Mouse (Mus musculus): ENCODE measurements around the gene Cenph.
"Not testable (repeated sequence)": the region's sequence is repeated elsewhere in the genome, so short reads cannot be mapped to it uniquely, and the experiment has no call there.

The Cenph gene

DNA sequence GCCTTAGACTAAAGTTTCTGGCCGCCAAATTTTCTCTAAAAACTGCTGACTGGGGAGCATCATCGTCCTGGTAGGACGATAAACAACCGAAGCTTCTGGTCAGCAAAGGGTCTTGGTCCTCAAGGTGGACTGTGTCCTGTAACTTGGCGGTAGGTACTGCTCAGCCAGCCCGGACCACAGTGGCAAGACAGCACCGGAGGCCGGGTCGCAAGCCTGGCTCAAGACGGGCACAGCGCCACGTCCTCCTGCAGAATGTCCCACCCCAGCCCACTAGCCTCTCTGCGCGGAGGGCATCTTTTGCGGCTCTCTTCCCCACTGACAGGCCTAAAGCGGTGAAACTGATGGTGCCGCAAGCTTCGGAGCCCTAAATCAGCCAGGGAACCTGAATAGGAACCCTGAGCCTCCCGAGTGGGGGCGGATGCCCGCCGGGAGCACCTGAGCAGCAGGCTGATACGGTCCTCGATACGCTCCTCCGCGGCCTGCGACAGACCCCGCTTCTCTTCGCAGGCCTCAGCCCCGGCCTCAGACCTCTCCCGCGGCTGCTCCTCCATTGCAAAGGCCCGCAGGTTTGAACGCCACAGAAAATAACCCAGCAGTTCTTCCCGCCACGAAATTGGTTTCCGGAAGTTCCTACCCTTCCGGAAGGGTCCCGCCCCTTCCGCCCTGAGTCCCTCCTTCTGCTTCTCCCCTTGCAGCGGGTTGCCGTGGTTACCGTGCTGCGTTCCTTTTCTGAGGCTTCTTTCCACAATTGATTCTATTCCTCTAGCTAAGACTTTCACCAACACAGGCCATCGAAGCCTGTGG is at the start of gene Cenph:
Gene Cenph, minus strand, starts transcription at position 648 of the 804 bp plus-strand sequence.
- DNase-seq (ENCODE audit: low read depth) = peak; percentile 92

DNA sequence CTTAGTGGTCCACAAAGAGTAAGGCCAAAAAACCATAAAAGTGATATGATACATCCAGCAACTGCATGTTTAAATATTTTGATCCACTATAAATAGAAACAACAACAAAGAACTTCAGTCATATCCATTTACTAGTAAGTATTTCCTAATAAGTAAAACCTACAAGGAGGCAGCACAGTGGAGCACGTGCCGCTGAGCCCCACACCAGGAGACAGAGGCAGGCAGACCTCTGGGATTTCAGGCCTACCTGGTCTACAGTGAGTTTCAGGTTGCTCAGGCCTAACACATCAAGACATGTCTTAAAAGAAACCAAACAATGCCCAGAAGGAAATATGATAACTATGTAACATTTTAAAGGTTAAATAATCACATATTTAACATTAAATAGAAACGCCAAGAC is 49.2 kb upstream of the Cenph start:
- no peak for DNase-seq (ENCODE audit: low read depth)

DNA sequence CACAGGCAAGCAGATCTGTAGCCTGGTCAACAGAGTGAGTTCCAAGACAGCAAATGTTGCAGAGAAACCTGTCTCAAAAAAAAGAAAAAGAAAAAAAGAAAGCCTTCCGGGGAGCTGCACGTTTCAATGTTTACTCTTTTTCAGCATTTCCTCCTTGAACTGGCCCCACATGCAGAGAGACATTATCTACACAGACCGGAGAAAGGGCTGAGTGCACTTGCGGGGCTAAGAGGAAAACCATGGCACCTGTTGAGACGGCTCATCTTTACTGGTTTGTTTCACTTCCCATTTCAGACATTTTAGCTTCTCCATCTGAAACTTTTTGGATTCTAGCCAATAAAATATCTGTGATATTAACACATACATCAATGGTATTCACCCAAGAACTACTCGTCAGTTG is 48.6 kb upstream of the Cenph start:
- no peak for DNase-seq (ENCODE audit: low read depth)

DNA sequence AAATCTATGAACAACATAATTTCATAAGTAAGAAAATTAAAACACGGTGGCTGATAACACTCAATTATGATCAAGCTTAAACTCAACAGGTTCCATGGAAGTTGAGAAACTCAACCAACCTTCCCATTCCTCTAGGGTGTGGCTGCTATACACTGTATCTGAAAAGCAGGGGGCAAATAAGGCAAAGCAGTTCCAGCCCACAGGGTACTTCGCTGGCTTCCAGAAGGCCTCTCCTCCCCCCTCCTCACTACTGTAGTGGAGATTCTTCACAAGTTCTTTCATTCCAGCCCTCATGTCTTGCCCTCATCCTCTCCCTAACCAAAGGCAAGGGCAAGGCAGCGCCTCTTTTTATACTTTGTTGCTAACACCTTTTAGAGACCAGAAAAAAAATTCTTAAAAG is 48.2 kb upstream of the Cenph start:
- DNase-seq (ENCODE audit: low read depth) = no peak

DNA sequence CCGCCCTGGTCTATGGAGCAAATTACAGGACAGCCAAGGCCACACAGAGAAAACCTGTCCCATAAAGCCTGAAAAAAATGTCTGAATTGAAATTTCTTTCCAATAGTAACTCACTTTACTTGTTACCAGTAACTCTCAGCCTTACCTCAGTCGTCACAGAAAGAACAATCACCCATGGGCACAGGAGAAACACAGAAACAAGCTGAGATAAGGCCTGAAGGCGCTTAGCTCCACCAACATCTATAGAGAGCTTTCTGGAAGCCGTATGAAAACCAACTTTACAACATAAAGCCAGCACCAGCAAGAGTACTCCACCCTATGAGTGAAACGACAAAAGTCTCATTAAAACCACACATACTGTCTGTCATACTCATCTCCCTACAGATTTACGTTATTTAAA is 38.8 kb upstream of the Cenph start:
- no peak for DNase-seq (ENCODE audit: low read depth)

DNA sequence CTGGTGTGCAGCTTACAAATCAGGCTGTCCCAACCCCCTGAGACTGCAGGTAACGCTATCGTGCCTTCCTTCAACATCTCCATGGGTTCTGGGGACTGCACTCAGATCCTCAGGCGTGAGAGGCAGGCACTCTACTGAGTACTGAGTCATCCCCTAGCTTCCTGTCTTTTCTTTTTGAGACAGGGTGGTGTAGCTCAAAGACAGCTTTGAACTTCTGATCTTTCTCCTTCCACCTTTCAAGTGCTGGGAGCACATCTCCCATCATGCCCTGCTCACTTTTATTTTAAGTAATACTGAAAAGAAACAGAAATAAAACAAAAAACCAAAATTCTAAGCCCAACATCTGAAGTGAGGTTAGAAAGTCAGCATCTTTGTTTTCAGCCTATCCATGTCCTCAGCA is 30.1 kb upstream of the Cenph start:
- DNase-seq (ENCODE audit: low read depth) = peak; percentile 59

DNA sequence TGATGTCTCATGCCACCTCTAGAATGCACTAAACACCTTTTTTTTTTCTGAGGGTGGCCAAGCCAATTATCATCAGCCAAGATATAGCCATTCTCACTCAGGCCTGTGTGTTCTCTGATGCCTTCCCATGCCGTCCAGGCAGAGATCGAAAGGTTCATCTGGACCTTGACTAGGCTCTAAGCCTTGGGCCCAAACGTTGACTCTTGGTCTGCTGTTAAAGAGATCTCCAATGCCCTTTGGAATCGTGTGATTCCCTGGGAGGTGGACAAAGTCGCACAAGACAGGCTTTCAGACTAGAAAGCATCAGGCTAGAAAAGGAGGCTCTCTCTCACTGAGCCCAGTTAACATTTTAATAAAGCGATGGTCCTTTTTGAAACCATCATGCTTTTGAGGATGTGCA is 21.5 kb upstream of the Cenph start:
- DNase-seq (ENCODE audit: low read depth) = no peak

DNA sequence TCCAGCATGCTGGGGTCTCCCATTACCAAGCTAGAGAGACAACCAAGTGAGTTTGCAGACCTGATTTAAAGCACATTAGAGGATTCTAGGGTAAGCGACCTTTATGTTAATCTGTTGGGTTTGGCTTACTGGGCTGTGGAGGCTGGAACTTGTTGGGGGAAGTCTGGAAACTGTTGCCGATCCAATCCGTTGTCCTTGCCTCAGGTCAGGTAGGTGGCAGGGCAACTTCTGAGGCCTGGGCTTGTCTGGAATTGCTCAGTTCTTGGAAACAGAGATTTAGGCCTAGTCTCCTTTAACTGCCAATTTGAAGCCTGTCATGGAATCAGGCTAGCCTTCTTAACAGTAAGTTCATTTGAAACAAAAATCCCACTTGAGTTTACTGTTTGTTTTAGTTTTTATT is 13.4 kb upstream of the Cenph start:
- no peak for DNase-seq (ENCODE audit: low read depth)

DNA sequence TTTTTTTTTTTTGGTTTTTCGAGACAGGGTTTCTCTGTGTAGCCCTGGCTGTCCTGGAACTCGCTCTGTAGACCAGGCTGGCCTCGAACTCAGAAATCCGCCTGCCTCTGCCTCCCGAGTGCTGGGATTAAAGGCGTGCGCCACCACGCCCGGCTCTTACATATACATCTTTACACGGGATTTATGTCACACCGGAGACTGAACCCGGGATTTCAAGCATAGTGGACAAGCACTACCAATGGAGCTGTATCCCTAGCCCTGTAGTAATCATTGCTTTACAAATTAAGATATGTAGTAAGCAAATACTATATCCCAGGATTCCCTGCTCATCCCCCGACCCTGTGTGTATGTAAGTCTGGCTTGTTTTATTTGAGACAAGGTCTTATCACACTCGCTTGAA is 12.4 kb upstream of the Cenph start:
- not testable (repeated sequence) for DNase-seq (ENCODE audit: low read depth)

DNA sequence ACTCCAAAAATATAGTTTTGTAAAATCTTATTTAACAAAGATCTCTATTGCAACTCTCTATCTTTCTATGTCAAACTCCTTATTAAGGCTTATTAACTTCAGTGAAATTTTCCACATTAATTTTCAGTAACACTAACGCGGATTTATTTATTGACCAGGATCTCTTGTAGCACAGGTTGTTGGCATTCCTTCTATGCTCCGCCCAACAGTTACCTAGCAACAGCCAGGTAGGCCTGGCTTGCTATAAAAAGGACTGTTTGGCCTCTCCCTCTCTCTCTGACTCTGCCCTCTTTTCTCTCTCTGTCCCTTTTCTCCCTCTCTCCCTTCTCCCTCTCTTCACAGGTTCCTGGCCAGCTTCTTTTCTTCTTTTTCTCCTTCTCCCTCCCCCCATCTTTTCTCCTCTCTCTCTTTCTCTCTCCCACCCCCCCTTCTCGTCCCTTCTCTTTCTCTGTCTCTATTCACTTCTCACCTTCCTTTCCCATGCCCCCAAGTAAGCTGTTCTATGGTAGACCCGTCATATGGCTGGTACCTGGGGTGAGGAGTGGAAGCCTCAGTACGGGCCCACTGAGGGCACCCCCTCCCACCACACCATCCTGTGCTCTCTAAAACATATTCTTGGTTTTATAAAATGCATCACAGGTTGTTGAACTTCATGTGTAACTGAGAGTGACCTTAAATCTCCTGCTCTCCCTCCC is 11.8 kb upstream of the Cenph start:
- no peak for DNase-seq (ENCODE audit: low read depth)

DNA sequence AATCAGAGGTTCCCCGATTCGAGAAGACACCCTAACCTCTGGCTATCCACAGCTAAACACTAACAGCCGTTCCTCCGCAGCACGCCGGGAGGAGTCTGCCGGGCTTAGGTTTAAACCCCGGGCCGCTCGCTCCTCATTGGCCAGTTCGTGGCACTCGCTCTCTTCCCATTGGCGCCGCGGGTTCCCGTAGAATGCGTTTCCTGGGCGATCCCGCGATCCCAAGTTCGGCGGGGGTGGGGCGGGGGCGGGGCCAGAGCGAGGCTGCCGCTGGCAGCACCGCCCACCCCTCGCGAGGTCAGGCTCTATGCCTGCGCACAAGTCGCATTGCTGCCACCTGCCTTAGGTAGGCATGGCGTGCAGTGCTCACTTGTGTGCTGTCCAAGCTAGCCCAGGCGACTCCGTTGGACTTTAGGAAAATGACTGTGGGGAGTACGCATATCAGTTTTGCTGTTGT is 10.7 kb upstream of the Cenph start, which contains the start of gene Ccnb1:
Gene Ccnb1, minus strand, starts transcription at position 157 of the 454 bp plus-strand sequence.
- DNase-seq (ENCODE audit: low read depth) = peak; percentile 92

DNA sequence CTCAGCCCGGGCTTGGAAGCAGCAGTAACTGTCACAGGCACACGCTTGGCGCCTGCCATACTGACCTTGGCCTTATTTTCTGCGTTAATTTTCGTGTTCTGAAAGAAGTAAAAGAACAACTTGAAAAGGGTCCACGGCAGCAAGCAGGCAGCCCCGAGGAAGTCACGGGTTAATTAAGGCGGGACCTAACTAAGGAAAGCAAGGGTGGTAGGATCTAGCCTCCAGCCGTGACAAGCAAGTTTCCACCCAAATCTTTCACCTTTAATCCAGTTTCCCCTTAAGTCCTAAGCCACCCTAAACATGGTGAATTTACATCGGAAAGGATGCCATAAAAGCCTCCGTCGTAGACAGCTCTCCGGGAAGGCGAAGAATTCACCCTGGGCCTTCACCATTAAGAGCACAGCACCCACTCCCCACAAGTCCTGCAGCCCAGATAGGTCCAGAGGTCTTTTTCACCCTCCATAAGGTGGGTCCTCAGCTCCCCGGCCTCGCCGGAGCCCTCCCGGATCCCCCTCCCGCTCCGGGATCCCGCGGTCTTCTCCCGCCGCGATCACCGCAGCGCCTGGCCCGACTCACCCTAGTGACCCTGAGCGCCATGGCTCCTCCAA is 10.2 kb upstream of the Cenph start:
- peak; percentile 45 for DNase-seq (ENCODE audit: low read depth)

DNA sequence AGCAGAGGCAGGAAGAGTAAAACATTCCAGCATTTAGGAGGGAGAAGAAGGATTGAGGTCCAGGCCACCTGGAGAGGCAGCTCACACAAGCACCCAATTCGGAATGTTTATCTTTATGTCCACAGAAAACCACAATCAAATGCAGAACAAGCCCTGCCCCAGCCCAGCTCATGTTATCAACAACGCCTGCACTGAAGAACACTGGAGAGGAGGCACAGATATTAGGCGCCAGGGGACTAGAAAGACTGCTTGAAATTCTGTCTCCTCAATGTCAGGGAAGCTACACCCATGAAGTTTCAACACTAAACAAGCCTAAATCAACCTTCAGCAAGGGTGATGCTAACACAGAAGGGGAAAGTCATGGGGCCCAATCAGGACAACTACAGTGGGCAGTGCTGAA is 1.8 kb upstream of the Cenph start:
- no peak for DNase-seq (ENCODE audit: low read depth)

DNA sequence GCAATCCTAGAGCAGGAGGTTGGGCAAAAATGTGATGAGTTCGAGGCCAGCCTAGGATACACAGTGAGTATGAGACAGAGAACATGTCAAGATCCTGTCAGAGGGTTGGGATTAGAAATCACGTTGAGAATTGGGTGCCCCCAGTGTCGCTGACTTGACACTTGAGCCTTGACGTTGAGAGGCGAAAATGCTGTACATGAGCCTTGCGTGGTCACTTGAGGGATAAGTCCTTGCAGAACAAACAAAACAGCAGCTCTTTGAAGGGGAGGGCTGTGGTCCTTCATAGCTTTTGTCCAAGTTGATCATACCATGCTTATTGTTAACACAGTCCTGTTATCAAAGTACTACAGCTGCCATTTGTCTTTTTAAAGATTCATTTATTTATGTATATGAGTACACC is 1.0 kb upstream of the Cenph start:
- no peak for DNase-seq (ENCODE audit: low read depth)

DNA sequence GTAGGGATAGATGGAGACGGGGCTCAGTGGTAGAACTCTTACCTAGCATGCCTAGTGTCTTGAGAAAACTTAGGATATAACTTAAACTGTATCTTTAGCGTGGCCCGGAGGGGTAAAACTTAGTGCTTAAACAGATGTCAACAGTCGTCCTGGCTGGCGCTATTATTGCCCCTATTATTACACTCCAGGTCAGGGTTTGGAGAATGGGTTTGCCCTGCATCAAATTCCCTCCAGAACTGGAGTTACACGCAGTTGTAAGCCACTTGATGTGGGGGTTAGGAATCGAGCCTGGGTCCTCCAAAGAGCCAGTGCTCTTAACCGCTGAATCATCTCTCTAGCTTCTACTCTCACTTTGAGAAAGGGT is 339 bp upstream of the Cenph start:
- DNase-seq (ENCODE audit: low read depth) = no peak

DNA sequence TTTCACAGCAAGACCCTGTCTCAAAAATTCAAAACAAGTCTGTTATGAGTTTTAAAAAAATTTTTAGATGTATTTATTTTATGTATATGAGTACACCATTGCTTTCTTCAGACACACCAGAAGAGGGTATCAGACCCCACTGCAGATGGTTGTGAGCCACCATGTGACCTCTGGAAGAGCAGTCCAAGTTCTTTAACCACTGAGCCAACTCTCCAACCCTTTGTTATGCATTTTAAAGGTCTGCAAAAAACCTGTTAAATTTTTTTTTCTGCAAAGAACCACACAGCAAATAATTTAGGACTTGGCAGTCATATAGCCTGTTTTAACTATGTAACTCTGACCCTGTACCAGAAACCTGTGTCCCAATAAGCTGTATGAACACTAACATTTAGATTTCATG is 995 bp downstream of the Cenph start:
- DNase-seq (ENCODE audit: low read depth) = no peak

DNA sequence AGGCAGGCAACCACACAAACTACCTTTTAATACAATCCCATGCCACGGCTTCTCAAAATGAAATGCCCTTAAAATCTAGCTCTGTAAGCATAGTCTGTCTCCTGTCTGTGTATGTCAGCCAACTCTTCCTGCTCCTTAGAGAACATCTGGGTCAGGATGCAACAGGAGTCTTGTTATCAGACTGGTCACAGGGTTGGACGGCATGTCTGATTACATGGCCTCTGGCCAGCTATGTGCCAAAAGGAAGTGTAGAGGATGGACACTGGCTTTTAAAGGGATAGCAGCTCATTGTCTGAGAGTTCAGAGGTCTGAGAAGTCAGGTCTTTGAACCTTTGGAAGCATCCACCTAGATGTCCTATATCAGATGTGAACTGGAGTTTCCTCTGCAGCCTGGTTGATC is 20.4 kb downstream of the Cenph start:
- DNase-seq (ENCODE audit: low read depth) = no peak

DNA sequence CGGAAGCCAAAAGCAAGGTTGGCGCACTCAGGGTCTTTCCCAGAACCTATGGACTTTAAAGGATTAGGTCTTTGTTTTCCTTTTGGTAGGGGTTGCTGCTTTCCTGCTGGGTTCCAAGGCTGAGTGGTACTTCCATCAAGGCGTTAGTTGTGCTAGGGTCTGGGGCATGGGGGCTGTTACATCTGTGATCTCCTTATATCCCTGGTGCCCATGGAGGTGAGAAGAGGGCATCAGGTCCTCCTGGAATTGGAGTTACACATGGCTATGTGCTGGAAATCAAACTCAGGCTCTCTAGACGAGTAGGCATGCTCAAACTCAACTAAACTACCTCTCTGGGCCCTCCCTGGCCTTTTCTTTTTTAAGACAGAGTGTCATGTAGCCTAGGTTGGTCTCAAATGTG is 21.5 kb downstream of the Cenph start:
- no peak for DNase-seq (ENCODE audit: low read depth)

DNA sequence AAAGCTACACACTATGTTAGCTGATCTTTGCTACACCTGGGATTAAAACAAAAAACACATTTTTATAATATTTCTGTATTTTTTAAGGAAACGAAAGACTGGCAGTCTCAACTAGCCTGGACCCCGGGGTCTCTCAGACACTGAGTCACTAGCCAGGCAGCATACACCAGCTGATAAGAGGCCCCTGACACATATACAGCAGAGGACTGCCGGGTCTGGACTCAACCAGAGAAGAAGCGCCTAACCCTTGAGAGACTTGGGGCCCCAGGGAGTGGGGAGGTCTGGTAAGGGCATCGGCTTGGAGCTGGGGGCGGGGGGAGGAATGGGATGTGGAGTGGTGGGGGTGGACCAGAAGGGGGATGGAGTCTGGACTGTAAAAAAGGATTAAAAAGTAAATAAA is 22.7 kb downstream of the Cenph start:
- no peak for DNase-seq (ENCODE audit: low read depth)

DNA sequence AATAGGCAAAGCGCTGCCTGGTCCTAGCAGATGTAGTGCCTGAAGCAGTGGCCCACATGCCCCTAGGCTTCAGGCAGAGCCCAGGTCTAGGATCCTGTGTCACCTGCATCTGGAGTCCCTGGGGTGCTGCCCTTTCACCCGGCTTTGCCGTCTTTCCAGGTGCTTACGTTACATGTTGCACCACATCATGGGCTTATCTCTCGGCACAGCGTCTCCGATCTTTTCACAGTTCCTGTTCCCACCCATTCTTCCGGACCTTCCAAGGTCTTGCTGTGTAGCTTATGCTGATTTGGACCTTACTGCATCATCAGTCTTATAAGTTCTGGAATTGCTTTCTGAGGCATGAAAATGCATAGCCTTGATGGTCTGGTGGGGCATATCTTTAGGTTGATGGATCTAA is 23.2 kb downstream of the Cenph start:
- no peak for DNase-seq (ENCODE audit: low read depth)

DNA sequence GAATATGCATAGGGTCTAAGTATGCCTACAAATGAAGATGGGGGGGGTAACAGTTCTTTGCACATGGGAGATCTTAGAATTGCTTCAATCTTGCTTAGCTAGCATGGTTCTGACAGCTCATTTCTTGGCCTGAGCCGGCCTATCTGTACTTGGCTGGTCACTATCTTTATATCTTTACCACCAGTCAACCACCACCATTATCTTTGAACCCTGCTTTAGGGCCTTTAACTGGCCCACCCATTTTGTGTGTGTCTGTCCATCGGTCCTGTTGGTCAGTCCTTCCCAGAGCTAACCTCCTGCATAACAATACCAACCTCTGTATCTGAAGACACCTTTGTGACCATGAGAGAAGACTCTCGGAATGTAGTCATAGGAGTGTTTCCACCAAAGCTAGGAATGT is 24.3 kb downstream of the Cenph start:
- DNase-seq (ENCODE audit: low read depth) = no peak

DNA sequence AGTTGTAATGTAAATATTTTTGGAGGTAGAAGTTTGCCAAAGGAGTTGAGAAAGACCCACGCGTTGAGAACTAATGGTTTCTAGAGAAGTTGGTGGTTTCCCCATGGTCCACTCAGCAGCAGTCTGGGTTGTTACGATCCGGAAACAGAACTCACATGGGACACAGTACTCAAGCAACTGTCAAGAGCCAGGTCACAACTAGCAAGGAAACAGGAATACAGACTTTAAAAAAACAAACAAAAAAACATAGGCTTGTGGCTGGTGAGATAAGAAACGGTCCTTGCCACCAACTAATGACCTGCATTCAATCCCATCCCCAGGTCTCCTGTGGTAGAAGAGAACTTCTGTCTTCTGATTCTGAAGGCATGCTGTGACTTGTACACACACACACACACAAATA is 24.9 kb downstream of the Cenph start:
- DNase-seq (ENCODE audit: low read depth) = no peak

DNA sequence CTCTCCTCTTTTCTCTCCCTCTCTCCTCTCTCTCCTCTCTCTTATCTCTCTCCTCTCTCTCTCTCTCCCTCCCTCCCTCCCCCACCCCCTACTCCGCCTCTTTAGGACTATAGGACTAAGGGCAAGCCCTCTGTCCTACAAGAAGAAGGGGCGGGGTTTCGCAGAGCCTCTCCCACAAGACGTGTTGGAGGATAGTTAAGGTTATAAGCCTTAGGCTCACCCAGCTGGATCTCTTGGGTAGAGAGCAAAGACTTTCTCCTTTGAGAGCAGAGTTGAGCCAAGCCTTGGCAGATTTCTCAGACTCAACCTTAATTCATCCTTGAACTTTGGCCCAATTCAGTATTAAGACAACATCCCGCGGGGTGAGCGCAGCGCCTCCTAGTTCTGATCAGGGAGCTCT is 27.1 kb downstream of the Cenph start:
- no peak for DNase-seq (ENCODE audit: low read depth)

All from naive thymus-derived CD4-positive, alpha-beta T cell, adult 2 months (primary cell).